In genomic region chr3:62340861-62341260, GRCm38 (mm10) we compare ENCODE assay signal across 8 mouse cellular contexts. TPM values are rescaled to one million over a fixed set of nuclear protein-coding genes. Genes with fewer than 3 reads are reported as not detected.
A peak's percentile ranks its signal among the peaks of the same experiment; 100 is the strongest.
DNase-seq lines count a peak whose midpoint lies in the region; ATAC-seq and TF ChIP-seq lines count a peak whose summit lies in the region.

No protein-coding gene starts in this region.

- TF ChIP-seq POLR2A in cerebellum, adult 2 months (IDR thresholded peaks at IDR 0.05; ENCODE audit: borderline replicate concordance, insufficient read depth, low read length) = no peak

- no peaks in the 10 kb centered on the region; the same call in 1 of the 2 replicates for H3K27me3 ChIP-seq in cerebellum, adult 2 months (ENCODE audit: control insufficient read depth, insufficient read depth, low read length)
- no peaks in the 10 kb centered on the region for H3K27me3 ChIP-seq in hindbrain, embryonic 15.5 days

- TF ChIP-seq CTCF in cerebellum, adult 2 months (IDR thresholded peaks at IDR 0.05; ENCODE audit: borderline replicate concordance, insufficient read depth, low read depth, low read length) = no peak

- no peaks in the 10 kb centered on the region for H3K9me3 ChIP-seq in hindbrain, embryonic 15.5 days

- DNase-seq in cerebellum, adult 2 months = peak in 1 of 2 experiments; percentile 9
- DNase-seq in cerebellum, adult 9-10 months = no peak
- DNase-seq in embryo, embryonic 10 days (ENCODE audit: low spot score) = peak; percentile 11
- peak; percentile 69 for DNase-seq in lung, postnatal 25 days (ENCODE audit: low spot score)
- no peak for DNase-seq in ovary, adult 18-20 months (ENCODE audit: low spot score)
- DNase-seq in ovary, postnatal 36 days (ENCODE audit: low spot score) = no peak

- no peak overlapping the region for H3K9ac ChIP-seq in hindbrain, embryonic 15.5 days

- WGBS in cerebellum, adult 2 months = 46% methylated on average over 2 of the region's 2 CpGs
- WGBS in hindbrain, embryonic 15.5 days = 11% methylated on average over 2 of the region's 2 CpGs

- no peaks in the 10 kb centered on the region for H3K36me3 ChIP-seq in hindbrain, embryonic 15.5 days

- peak overlapping the region; percentile 85 for H3K4me2 ChIP-seq in hindbrain, embryonic 15.5 days

- peak overlapping the region; percentile 21 for H3K4me3 ChIP-seq in cerebellum, adult 2 months (replicated peaks; ENCODE audit: insufficient read depth, low read depth, low read length)
- H3K4me3 ChIP-seq in hindbrain, embryonic 15.5 days = peak overlapping the region; percentile 60

- H3K4me1 ChIP-seq in cerebellum, adult 2 months (ENCODE audit: control insufficient read depth, insufficient read depth, low read length) = no peaks in the 10 kb centered on the region
- peaks cover 14% of the 10 kb centered on the region; the same call in 1 of the 2 replicates for H3K4me1 ChIP-seq in hindbrain, embryonic 15.5 days (replicated peaks)

- no peak for ATAC-seq in hindbrain, embryonic 15.5 days (ENCODE audit: low FRiP score, low read depth)
- ATAC-seq in frontal cortex, adult (ENCODE audit: low TSS enrichment) = no peak

- no peak overlapping the region for H3K27ac ChIP-seq in cerebellum, adult 2 months (ENCODE audit: insufficient read depth, low read length)
- H3K27ac ChIP-seq in hindbrain, embryonic 15.5 days (replicated peaks) = no peak overlapping the region

RNA-seq across cellular contexts. Expression of gene Arhgef26, which starts 2.7 kb away (rescaled TPM):
- 26.1 and 26.9 TPM in 2 replicates for polyA plus RNA-seq in cerebellum, adult 2 months (2012; rRNA removed)
- 14.3 and 14.7 TPM in 2 replicates for polyA plus RNA-seq in hindbrain, embryonic 15.5 days (2015; fragmentation: Nextera tagmentation; extraction: Ambion mirVana)

Comparison
In these comparisons a context has a peak if more than half of its experiments do, and no peak if none do; other contexts are left out.
1. DNase-seq: peak in embryo, embryonic 10 days (single experiment) and lung, postnatal 25 days (single experiment); none in cerebellum, adult 9-10 months (single experiment), ovary, adult 18-20 months (single experiment) and ovary, postnatal 36 days (single experiment).